Mouse (Mus musculus): ENCODE results near the gene Srek1ip1. TPM values are rescaled to one million over a fixed set of nuclear protein-coding genes. Genes with fewer than 3 reads are reported as not detected.

The Srek1ip1 gene
- polyA plus RNA-seq, 1 experiment from 2014 or later, result 18.3 TPM

- Histone ChIP-seq H3K9me3 (no peaks in the 10 kb centered on the region), H3K27me3 (replicated peaks) (no peaks in the 10 kb centered on the region), H3K4me3 (peak overlapping the region; percentile 75), H3K9ac (peak overlapping the region; percentile 82), H3K36me3 (replicated peaks) (no peaks in the 10 kb centered on the region), H3K4me1 (peaks cover 25% of the 10 kb centered on the region), H3K4me2 (peak overlapping the region; percentile 66), H3K27ac (no peak overlapping the region; the same call in 1 of the 2 replicates)
- ATAC-seq (replicated peaks), result peak; percentile 29
- WGBS, result 10% methylated on average over 8 of the region's 8 CpGs
These were observed 24.0 kb downstream of the Srek1ip1 start for GRCm38 (mm10) chr13:104816270-104816634.

- H3K9ac ChIP-seq, result peak within 1 kb of the TSS; percentile 82
- peak within 1 kb of the TSS; percentile 78 for H3K27ac ChIP-seq
- no peaks in the 10 kb centered on the region for H3K36me3 ChIP-seq (replicated peaks)
- H3K27me3 ChIP-seq (replicated peaks), result no peaks in the 10 kb centered on the region
- peak within 1 kb of the TSS; percentile 75 for H3K4me3 ChIP-seq
- H3K9me3 ChIP-seq, result no peaks in the 10 kb centered on the region
- peak; percentile 98 for ATAC-seq (replicated peaks)
- H3K4me2 ChIP-seq, result peak within 1 kb of the TSS; percentile 66
- H3K4me1 ChIP-seq, result peaks cover 25% of the 10 kb centered on the region
- under 1% methylated on average over 50 of the region's 50 CpGs for WGBS
These were observed 24.6 kb downstream of the Srek1ip1 start, which contains the start of gene Cwc27 for GRCm38 (mm10) chr13:104816635-104817571. TSS of gene Cwc27 (minus strand) at chr13:104817142.

- WGBS, result 56% methylated on average over 12 of the region's 12 CpGs
- Histone ChIP-seq H3K4me3 (peak overlapping the region; percentile 75), H3K27me3 (replicated peaks) (no peaks in the 10 kb centered on the region), H3K4me2 (peak overlapping the region; percentile 66), H3K27ac (no peak overlapping the region), H3K4me1 (peaks cover 28% of the 10 kb centered on the region), H3K9me3 (no peaks in the 10 kb centered on the region), H3K36me3 (replicated peaks) (no peaks in the 10 kb centered on the region), H3K9ac (peak overlapping the region; percentile 82)
- no peak for ATAC-seq (replicated peaks)
These were observed 25.4 kb downstream of the Srek1ip1 start for GRCm38 (mm10) chr13:104817696-104818095.

- ATAC-seq (replicated peaks), result no peak
- H3K4me3 ChIP-seq, result no peak overlapping the region
- no peak overlapping the region for H3K27ac ChIP-seq
- H3K27me3 ChIP-seq (replicated peaks), result no peaks in the 10 kb centered on the region
- no peak overlapping the region for H3K4me2 ChIP-seq
- H3K4me1 ChIP-seq, result peaks cover 17% of the 10 kb centered on the region
- H3K9ac ChIP-seq, result no peak overlapping the region
- H3K36me3 ChIP-seq (replicated peaks), result no peaks in the 10 kb centered on the region
- H3K9me3 ChIP-seq, result no peaks in the 10 kb centered on the region
These were observed 28.9 kb downstream of the Srek1ip1 start for GRCm38 (mm10) chr13:104821192-104821591.

GRCm38 (mm10) chr13:104821908-104822307, 29.6 kb downstream of the Srek1ip1 start:
- no peak for ATAC-seq (replicated peaks)
- H3K4me3 ChIP-seq, result no peak overlapping the region
- no peaks in the 10 kb centered on the region for H3K9me3 ChIP-seq
- no peaks in the 10 kb centered on the region for H3K27me3 ChIP-seq (replicated peaks)
- no peak overlapping the region for H3K4me2 ChIP-seq
- H3K4me1 ChIP-seq, result peaks cover 16% of the 10 kb centered on the region
- peaks cover under 1% of the 10 kb centered on the region; the same call in 1 of the 2 replicates for H3K36me3 ChIP-seq (replicated peaks)
- no peak overlapping the region for H3K27ac ChIP-seq
- H3K9ac ChIP-seq, result no peak overlapping the region
- 90% methylated on average over 1 of the region's 1 CpGs for WGBS

- ATAC-seq (replicated peaks), result peak; percentile 46; the same call in 1 of the 2 replicates
- WGBS, result 40% methylated on average over 8 of the region's 8 CpGs
- no peak overlapping the region for H3K27ac ChIP-seq
These were observed 30.1 kb downstream of the Srek1ip1 start for GRCm38 (mm10) chr13:104822411-104822838.

GRCm38 (mm10) chr13:104825470-104825869, 33.2 kb downstream of the Srek1ip1 start:
- no peaks in the 10 kb centered on the region for H3K27me3 ChIP-seq (replicated peaks)
- no peak overlapping the region for H3K4me3 ChIP-seq
- H3K4me2 ChIP-seq, result no peak overlapping the region
- H3K27ac ChIP-seq, result no peak overlapping the region
- no peak for ATAC-seq (replicated peaks)
- 93% methylated on average over 2 of the region's 2 CpGs for WGBS
- H3K4me1 ChIP-seq, result peaks cover 3% of the 10 kb centered on the region; the same call in 1 of the 2 replicates
- H3K36me3 ChIP-seq (replicated peaks), result peaks cover 16% of the 10 kb centered on the region
- H3K9ac ChIP-seq, result no peak overlapping the region
- no peaks in the 10 kb centered on the region for H3K9me3 ChIP-seq

More at GRCm38 (mm10) chr13:104822411-104822838, 30.1 kb downstream of the Srek1ip1 start:
- peaks cover 4% of the 10 kb centered on the region; the same call in 1 of the 2 replicates for H3K36me3 ChIP-seq (replicated peaks)
- no peaks in the 10 kb centered on the region for H3K9me3 ChIP-seq
- peaks cover 16% of the 10 kb centered on the region for H3K4me1 ChIP-seq
- no peak overlapping the region for H3K4me3 ChIP-seq
- no peak overlapping the region for H3K4me2 ChIP-seq
- H3K27me3 ChIP-seq (replicated peaks), result no peaks in the 10 kb centered on the region
- H3K9ac ChIP-seq, result no peak overlapping the region

GRCm38 (mm10) chr13:104832811-104833210, 40.5 kb downstream of the Srek1ip1 start:
- H3K27ac ChIP-seq, result no peak overlapping the region
- H3K4me3 ChIP-seq, result no peak overlapping the region
- H3K9ac ChIP-seq, result no peak overlapping the region
- no peaks in the 10 kb centered on the region for H3K27me3 ChIP-seq (replicated peaks)
- H3K4me2 ChIP-seq, result no peak overlapping the region
- WGBS, result 94% methylated on average over 13 of the region's 13 CpGs
- peaks cover 18% of the 10 kb centered on the region for H3K36me3 ChIP-seq (replicated peaks)
- no peaks in the 10 kb centered on the region for H3K9me3 ChIP-seq
- no peak for ATAC-seq (replicated peaks)
- no peaks in the 10 kb centered on the region for H3K4me1 ChIP-seq

GRCm38 (mm10) chr13:104837628-104838027, 45.3 kb downstream of the Srek1ip1 start:
- ATAC-seq (replicated peaks), result no peak
- H3K4me3 ChIP-seq, result no peak overlapping the region
- H3K27ac ChIP-seq, result no peak overlapping the region
- H3K9me3 ChIP-seq, result no peaks in the 10 kb centered on the region
- H3K27me3 ChIP-seq (replicated peaks), result no peaks in the 10 kb centered on the region
- peaks cover 9% of the 10 kb centered on the region for H3K36me3 ChIP-seq (replicated peaks)
- no peak overlapping the region for H3K9ac ChIP-seq
- H3K4me1 ChIP-seq, result no peaks in the 10 kb centered on the region
- no peak overlapping the region for H3K4me2 ChIP-seq
- WGBS, result 77% methylated on average over 7 of the region's 7 CpGs

- Histone ChIP-seq H3K4me3 (no peak overlapping the region), H3K36me3 (replicated peaks) (peaks cover 3% of the 10 kb centered on the region; the same call in 1 of the 2 replicates), H3K9me3 (no peaks in the 10 kb centered on the region), H3K27ac (no peak overlapping the region), H3K9ac (no peak overlapping the region), H3K27me3 (replicated peaks) (no peaks in the 10 kb centered on the region), H3K4me2 (no peak overlapping the region), H3K4me1 (no peaks in the 10 kb centered on the region)
- ATAC-seq (replicated peaks), result no peak
- 82% methylated on average over 4 of the region's 4 CpGs for WGBS
These were observed 49.7 kb downstream of the Srek1ip1 start for GRCm38 (mm10) chr13:104841937-104842336.

GRCm38 (mm10) chr13:104843295-104844089, 51.2 kb downstream of the Srek1ip1 start:
- no peak for ATAC-seq (replicated peaks)
- no peak overlapping the region for H3K4me2 ChIP-seq
- H3K27ac ChIP-seq, result no peak overlapping the region
- 85% methylated on average over 12 of the region's 13 CpGs for WGBS
- H3K4me1 ChIP-seq, result no peaks in the 10 kb centered on the region
- H3K27me3 ChIP-seq (replicated peaks), result no peaks in the 10 kb centered on the region
- H3K36me3 ChIP-seq (replicated peaks), result no peaks in the 10 kb centered on the region
- H3K4me3 ChIP-seq, result no peak overlapping the region
- no peaks in the 10 kb centered on the region for H3K9me3 ChIP-seq
- no peak overlapping the region for H3K9ac ChIP-seq

- Histone ChIP-seq H3K27me3 (replicated peaks) (no peaks in the 10 kb centered on the region), H3K36me3 (replicated peaks) (no peaks in the 10 kb centered on the region), H3K9me3 (no peaks in the 10 kb centered on the region), H3K4me3 (no peak overlapping the region), H3K4me2 (no peak overlapping the region), H3K27ac (no peak overlapping the region), H3K4me1 (no peaks in the 10 kb centered on the region), H3K9ac (no peak overlapping the region)
- 80% methylated on average over 2 of the region's 2 CpGs for WGBS
- ATAC-seq (replicated peaks), result 0 out of 2 replicates have a peak, but pooled peaks have one; percentile 58
These were observed 61.4 kb downstream of the Srek1ip1 start for GRCm38 (mm10) chr13:104853645-104854044.
